ENCODE assay signal across 9 mouse cellular contexts in genomic region chr8:10922209-10923030, GRCm38 (mm10).
DNase-seq lines count a peak whose midpoint lies in the region; ATAC-seq and TF ChIP-seq lines count a peak whose summit lies in the region.
"Had no signal": no experiment of that assay in that cellular context is flagged by ENCODE, and none has a peak within 500 bp of the region (broad histone marks: within the 10 kb centered on the region; RNA-seq: fewer than 3 reads in every experiment).

No protein-coding gene starts in this region.

- ATAC-seq in lung, embryonic 16.5 days (ENCODE audit: low read depth), result no peak
- ATAC-seq in hindbrain, postnatal 0 days, result no peak
- no peak for ATAC-seq in stomach, embryonic 15.5 days (ENCODE audit: insufficient read depth, low FRiP score, low read depth)

- DNase-seq in heart, embryonic 10.5 days (ENCODE audit: low spot score), result no peak
- DNase-seq in heart, adult 18-20 months, result no peak
- no peak for DNase-seq in lung, adult 18-20 months
- no peak for DNase-seq in hindbrain, postnatal 0 days (ENCODE audit: low spot score)
- no peak for DNase-seq in spleen, postnatal 10 days (ENCODE audit: low spot score in 2 of 2)
- DNase-seq in testis, postnatal 10 days (ENCODE audit: low spot score), result no peak

- H3K4me2 ChIP-seq in lung, embryonic 16.5 days (ENCODE audit: low read depth, low read length), result no peak overlapping the region
- H3K4me2 ChIP-seq in hindbrain, postnatal 0 days (ENCODE audit: low read depth, low read length), result no peak overlapping the region
- H3K4me2 ChIP-seq in stomach, embryonic 15.5 days, result no peak overlapping the region

- 31% methylated on average over 12 of the region's 12 CpGs for WGBS in heart, embryonic 10.5 days
- 52% methylated on average over 10 of the region's 12 CpGs for WGBS in lung, embryonic 16.5 days
- 40% methylated on average over 11 of the region's 12 CpGs for WGBS in hindbrain, postnatal 0 days
- WGBS in stomach, embryonic 15.5 days, result 48% methylated on average over 12 of the region's 12 CpGs

- TF ChIP-seq CTCF in hindbrain, postnatal 0 days (IDR thresholded peaks at IDR 0.05; ENCODE audit: low read depth), result no peak; the same call in 1 of the 2 replicates

- H3K4me3 ChIP-seq in heart, embryonic 10.5 days, result no peak overlapping the region
- no peak overlapping the region for H3K4me3 ChIP-seq in lung, embryonic 16.5 days (ENCODE audit: low read length)
- H3K4me3 ChIP-seq in hindbrain, postnatal 0 days (ENCODE audit: low read length), result no peak overlapping the region
- no peak overlapping the region for H3K4me3 ChIP-seq in stomach, embryonic 15.5 days (replicated peaks)

- H3K9ac ChIP-seq in lung, embryonic 16.5 days (ENCODE audit: low read length), result peak overlapping the region; percentile 12; the same call in 1 of the 2 replicates
- H3K9ac ChIP-seq in hindbrain, postnatal 0 days (replicated peaks; ENCODE audit: low read length), result no peak overlapping the region
- no peak overlapping the region for H3K9ac ChIP-seq in stomach, embryonic 15.5 days

- peak overlapping the region; percentile 91 for H3K27ac ChIP-seq in heart, embryonic 10.5 days
- no peak overlapping the region for H3K27ac ChIP-seq in lung, embryonic 16.5 days (ENCODE audit: low read length)
- H3K27ac ChIP-seq in hindbrain, postnatal 0 days, result peak overlapping the region; percentile 49
- H3K27ac ChIP-seq in stomach, embryonic 15.5 days, result peak overlapping the region; percentile 26; the same call in 1 of the 2 replicates

- no peaks in the 10 kb centered on the region for H3K27me3 ChIP-seq in heart, embryonic 10.5 days (ENCODE audit: insufficient read depth, poor library complexity, severe bottlenecking)
- H3K27me3 ChIP-seq in lung, embryonic 16.5 days (ENCODE audit: control insufficient read depth, insufficient read depth, low read depth, low read length), result peaks cover 6% of the 10 kb centered on the region; the same call in 1 of the 2 replicates
- no peaks in the 10 kb centered on the region for H3K27me3 ChIP-seq in hindbrain, postnatal 0 days (ENCODE audit: insufficient read depth, low read length)
- no peaks in the 10 kb centered on the region for H3K27me3 ChIP-seq in stomach, embryonic 15.5 days (replicated peaks)
- H3K27me3 ChIP-seq: Patski had no signal

- peaks cover 78% of the 10 kb centered on the region for H3K4me1 ChIP-seq in heart, embryonic 10.5 days
- peaks cover 46% of the 10 kb centered on the region for H3K4me1 ChIP-seq in lung, embryonic 16.5 days (replicated peaks; ENCODE audit: control insufficient read depth, insufficient read depth, low read length)
- H3K4me1 ChIP-seq in hindbrain, postnatal 0 days (ENCODE audit: insufficient read depth, low read length), result peaks cover 23% of the 10 kb centered on the region
- H3K4me1 ChIP-seq in stomach, embryonic 15.5 days, result peaks cover 38% of the 10 kb centered on the region

- H3K36me3 ChIP-seq in heart, embryonic 10.5 days, result no peaks in the 10 kb centered on the region
- H3K36me3 ChIP-seq in lung, embryonic 16.5 days (ENCODE audit: control insufficient read depth, insufficient read depth, low read length), result no peaks in the 10 kb centered on the region
- H3K36me3 ChIP-seq in hindbrain, postnatal 0 days (ENCODE audit: insufficient read depth, low read length), result no peaks in the 10 kb centered on the region
- no peaks in the 10 kb centered on the region for H3K36me3 ChIP-seq in stomach, embryonic 15.5 days

- H3K9me3 ChIP-seq in heart, embryonic 10.5 days, result no peaks in the 10 kb centered on the region
- no peaks in the 10 kb centered on the region for H3K9me3 ChIP-seq in lung, embryonic 16.5 days (ENCODE audit: control insufficient read depth, low read length)
- H3K9me3 ChIP-seq in hindbrain, postnatal 0 days (ENCODE audit: low read length), result no peaks in the 10 kb centered on the region
- no peaks in the 10 kb centered on the region for H3K9me3 ChIP-seq in stomach, embryonic 15.5 days
